Mouse (Mus musculus): ENCODE measurements around the gene Majin.

- TF ChIP-seq POLR2A (IDR thresholded peaks at IDR 0.05; ENCODE audit: extremely low read depth, insufficient read depth, low read length) (no peak), CTCF (IDR thresholded peaks at IDR 0.05; ENCODE audit: low read depth, low read length) (no peak)
Observed at GRCm38 (mm10) chr19:6242281-6242680, 58.1 kb downstream of the Majin start.

All from liver, adult 2 months (tissue).